Mouse (Mus musculus): ENCODE results near the gene Gda. TPM values are rescaled to one million over a fixed set of nuclear protein-coding genes. Genes with fewer than 3 reads are reported as not detected.

The Gda gene
- 3.0 TPM for total RNA-seq (2023)

GRCm38 (mm10) chr19:21473345-21473744, at the start of gene Gda:
Gda (minus strand) TSS chr19:21473445.

Other genes starting within 250 kb of the Gda start
- gene Zfand5, start 201.2 kb downstream of the Gda start, total RNA-seq (2023): 68.1 TPM
- 39.7 TPM for gene 1110059E24Rik, start 179.5 kb upstream of the Gda start, total RNA-seq (2023)
- gene Abhd17b, start 179.7 kb upstream of the Gda start, total RNA-seq (2023): 29.6 TPM